Mouse (Mus musculus): ENCODE measurements around the gene Tpcn2.
A peak's percentile ranks its signal among the peaks of the same experiment; 100 is the strongest.

Tpcn2 gene

DNA sequence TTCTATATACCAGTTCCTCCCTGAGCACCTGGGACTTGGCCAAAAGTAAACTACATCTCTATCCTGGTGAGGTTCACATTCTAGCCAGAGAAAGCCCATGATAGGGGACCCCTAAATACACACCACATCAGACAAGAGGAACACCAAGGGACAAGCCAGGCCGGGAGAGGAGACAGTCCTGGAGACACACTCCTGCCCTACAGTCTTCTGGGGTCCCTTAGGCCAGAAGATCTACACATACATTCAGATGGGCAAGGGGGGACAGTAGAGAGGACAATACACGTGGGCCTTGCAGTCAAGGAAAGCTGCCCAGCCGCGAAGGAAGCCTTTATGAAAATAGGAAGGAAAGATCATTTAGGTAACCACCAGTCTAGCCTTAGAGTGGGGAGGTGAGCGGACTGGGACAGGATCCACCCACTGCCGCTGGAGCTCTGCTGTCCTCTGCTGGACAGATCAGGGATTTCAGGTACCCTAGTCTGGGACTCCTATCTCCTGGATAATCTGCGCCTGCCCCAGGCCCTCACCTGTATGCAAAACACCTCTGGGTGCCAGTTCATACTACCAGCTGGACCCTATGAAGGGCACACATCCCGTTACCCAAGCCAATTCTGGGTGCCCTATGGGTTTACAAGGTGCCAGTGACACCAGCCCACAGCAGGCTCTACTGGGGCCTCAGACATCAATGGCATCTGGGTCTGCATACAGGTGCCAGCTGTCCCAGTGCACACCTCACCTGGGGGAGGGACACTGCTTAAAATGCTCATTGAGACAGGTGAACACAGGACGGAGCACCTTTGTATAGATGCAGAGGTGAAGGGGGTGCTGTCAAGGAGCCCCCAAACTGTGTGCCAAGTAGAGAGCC, 40.7 kb downstream of the Tpcn2 start:
- DNase-seq (ENCODE audit: extremely low read depth, low read depth, low spot score), result no peak

DNA sequence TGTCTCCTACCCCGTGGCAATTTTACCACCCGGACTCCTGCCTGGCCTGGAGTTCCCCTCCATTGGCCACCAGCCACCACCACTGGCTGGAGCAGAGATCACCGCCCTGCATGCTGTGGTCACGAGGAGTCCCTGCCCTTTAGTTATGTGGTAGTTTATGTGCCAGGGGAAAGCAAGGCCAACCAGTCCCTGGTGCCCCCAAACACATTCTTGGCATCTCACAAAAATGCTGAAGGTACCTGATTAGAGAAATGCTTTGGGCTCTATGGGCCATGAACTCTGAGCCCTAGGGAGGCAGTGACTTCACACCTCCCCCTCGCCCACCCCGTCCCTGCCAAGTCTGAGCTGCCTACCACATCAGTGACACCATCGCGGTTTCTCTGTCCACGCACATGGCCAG, 41.8 kb downstream of the Tpcn2 start:
- DNase-seq (ENCODE audit: extremely low read depth, low read depth, low spot score), result no peak

DNA sequence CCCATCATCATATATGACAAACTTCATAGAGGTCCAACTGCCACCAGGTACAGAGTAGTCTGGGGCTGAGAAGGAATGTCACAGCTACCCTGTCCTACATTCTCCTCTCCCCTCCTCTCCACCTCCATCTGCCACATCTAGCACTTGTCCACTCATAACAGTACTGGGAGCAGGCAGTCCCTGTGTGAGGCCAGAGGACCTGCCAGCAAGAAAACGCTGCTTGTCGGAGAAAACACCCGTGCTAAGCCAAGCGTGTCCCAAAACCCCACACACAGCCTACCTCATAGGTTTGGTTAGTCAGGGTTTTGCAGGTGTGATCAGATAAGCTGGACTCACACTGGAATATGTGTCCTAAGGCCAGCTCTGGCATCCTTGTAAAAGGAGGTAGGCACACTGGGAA, 42.9 kb downstream of the Tpcn2 start:
- DNase-seq (ENCODE audit: extremely low read depth, low read depth, low spot score), result no peak

DNA sequence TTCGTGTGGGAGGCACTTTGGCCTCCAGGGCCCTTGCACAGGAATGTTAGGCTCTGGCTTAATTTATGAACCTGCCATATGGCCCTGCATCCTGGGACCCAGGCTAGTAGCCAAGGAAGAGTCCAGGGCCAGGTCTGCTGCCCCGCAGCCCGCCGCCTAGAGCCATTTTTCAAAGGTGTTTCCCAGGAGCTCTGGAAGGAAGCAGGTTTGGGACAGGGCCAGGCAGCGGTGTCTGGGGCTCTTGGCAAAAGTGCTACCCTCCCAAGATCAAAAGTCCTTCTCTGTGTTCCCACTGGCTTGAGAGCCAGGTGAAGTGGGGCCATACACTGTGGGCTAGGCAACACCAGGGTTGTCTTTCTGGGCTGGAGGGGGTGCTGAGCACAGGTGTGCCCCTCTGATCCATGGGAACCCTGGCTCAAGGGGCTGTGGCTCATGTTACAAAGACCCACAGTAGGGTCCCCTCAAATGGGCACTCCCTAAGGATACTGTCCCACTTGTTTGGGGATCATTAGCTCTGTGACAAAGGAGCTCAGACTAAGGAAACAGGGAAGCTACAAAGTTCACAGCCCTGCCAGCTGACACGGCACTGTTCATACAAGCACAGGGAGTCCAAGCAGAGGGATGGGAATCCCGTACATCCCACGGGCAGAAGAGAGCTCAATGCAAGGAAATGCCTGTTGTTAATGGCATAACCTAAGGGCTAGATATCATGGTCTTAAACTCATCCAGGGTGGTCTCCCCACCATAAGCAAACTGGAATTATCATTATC, 43.9 kb downstream of the Tpcn2 start:
- no peak for DNase-seq (ENCODE audit: extremely low read depth, low read depth, low spot score)

DNA sequence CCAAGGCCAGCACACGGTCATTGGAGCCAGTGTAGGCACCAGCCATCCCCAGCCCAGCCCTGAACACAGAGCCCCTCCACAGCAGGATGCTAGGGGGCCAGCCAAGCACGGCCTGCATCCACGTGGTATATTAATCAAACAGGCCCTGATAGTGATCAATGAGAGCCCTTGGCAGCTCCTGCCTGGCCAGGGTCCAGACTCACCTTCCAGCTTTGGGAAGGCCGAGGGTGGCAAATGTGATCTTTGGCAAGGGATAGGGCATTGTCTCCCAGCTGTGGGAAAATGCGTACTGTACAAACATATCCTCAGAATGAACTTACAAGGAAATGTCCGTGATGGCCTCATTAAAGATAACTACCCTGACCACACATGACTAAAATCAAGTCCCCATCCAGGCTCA, 44.7 kb downstream of the Tpcn2 start:
- peak; percentile 81 for DNase-seq (ENCODE audit: extremely low read depth, low read depth, low spot score)

DNA sequence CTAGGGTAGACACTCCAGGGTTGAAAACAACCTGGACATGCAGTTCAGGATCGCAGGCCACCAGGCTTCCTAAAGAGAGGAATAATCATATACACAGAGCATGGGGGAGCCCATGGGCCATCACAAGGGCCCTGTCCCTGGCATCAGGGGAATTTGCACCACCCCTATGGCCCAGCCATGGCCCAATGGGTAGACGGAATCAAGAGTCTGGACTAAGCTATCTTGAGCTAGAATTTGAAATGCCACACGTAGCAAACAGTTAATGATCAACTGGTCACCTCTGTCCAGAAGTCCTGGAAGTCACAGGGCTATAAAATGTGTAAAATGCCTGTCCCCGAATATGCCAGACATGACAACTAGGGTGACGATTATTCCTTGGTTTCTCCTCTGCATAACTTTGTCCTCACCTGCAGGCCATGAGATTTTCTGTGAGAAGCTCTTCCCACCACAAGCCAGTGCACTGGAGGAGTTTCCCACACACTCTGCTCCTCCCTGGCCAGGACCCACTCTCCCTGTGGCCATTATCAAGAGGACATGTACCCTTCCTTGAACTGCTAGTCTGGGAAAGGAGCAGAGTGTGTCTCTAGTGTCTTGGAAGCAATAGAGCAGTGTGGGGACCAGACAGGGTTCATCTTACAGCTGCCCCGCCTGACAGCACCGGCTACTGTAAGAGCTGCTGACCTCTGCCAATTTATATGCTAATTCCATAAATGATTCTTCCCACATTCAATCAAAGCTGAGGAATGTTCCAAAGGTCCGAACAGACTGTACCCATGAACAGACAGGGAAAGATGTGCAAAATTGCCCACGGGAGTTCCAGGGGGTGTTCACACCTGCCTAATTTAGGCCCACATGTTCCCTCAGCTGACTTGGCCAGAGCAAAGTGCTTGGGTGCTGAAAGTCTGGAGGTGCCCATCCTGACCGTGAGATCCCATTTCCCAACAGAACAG, 48.7 kb downstream of the Tpcn2 start:
- no peak for DNase-seq (ENCODE audit: extremely low read depth, low read depth, low spot score)

DNA sequence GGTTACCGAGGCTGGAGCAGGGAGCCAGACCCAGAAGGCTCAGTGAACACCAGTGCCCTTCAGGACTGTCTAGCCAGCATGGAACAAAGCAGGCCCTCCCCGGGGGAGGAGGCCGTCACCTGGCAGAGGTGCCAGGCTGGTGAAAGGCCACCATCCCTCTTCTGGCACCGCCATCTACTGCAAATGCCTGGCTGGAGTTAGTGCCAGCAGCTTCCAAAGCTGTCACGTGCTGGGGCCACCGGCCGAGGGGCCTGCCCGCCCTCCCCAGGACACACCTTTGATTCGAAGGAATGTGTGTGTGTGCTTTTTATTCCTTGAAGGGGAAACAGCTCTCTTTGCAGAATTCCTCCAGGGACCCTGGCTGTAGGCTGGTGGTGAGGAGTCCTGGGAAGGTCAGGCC, 52.2 kb downstream of the Tpcn2 start:
- peak; percentile 28 for DNase-seq (ENCODE audit: extremely low read depth, low read depth, low spot score)

DNA sequence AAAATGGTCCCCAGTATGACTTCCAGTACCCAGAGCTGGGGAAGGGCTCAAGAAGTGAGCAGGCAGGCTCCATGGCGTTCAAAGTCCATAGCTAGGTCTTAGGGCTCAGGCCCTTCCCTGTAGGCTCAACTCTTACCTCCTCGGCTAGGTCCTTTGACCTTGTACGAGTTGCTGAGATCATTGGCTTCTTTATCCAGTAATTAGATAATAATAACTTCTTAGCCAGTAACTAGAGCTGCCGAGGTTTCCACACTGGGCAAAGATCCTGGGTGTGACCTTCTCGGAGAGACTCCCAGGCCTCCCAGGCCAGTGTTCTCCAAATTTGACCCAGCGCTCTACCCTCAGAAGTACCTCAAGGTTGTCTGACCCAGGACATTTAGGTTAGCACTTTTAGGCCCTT, 57.2 kb downstream of the Tpcn2 start:
- no peak for DNase-seq (ENCODE audit: extremely low read depth, low read depth, low spot score)

DNA sequence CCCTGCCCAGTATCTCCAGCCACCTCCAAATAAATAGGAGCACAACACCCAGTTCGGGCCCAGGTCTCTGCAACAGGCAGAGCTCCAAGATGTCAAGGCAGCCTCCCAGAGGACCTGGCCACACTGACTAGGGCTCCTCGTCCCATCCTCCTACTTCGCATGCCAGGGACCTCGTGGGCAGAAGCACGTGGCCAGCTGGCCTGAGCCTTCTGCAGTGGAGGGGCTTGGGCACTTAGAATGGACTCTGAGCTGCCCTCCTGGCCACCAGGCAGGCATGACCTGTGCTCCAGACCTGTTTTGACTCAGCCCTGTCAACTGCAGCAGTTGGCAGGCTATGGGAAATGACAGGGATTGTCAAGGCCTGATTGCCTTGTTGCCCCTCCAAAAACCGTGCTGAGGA, 58.2 kb downstream of the Tpcn2 start:
- DNase-seq (ENCODE audit: extremely low read depth, low read depth, low spot score), result no peak

DNA sequence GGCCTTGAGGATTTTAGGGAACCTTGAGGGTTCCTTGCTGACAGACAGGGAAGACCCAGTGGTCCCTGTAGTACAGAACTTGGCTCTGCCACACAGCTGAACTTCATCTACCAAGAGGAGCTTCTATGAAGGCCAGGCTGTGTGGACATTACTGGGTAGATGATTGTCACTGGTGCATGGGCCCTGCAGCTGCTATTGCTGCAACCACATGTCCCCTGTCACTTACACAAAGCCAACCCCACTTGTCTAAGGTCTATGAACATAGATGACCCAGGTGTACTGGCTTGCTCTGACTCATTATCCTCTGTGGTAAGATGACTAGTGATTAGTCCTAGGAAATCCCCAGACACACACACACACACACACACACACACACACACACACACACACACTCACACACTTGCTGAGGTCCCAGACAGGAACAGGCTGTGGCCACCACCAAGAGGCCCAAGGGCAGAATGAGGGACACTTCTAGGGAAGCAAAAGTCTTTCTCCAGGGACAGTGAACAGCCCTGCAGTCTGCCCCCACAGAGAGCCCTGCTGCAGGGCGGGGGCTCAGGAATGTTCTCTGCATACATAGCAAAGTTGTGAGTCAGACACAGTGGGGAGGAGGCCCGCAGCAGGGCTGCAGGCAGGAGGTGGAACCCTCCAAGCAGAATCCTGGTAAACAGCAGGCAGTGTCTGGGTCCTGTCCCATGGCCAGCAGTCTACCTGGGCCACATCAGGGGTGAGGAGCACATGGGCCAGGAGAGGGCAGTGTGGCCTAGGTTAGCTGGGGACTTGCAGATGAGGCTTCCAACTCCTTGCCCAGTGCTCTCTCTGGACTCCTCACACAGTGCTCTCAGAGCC, 61.7 kb downstream of the Tpcn2 start:
- DNase-seq (ENCODE audit: extremely low read depth, low read depth, low spot score), result no peak

DNA sequence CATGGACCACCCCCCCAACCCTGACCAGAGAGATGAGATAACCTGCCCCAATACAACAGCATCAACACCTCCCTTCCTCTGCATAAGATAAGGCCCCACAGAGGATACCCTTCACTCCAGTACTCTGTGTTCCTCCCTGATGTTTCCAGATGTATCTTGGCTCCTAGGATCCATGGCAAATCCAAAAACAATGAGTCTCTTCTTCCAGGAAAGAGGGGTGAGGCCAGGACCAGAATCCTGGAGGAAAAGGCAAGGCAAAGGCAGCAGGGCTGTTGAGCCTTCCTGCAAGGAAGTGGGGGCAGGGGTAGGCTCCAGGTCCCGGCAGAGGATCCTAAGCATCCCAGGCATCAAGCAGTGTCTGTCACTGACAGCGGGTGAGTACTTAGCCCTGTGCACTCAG, 62.5 kb downstream of the Tpcn2 start:
- DNase-seq (ENCODE audit: extremely low read depth, low read depth, low spot score), result no peak

DNA sequence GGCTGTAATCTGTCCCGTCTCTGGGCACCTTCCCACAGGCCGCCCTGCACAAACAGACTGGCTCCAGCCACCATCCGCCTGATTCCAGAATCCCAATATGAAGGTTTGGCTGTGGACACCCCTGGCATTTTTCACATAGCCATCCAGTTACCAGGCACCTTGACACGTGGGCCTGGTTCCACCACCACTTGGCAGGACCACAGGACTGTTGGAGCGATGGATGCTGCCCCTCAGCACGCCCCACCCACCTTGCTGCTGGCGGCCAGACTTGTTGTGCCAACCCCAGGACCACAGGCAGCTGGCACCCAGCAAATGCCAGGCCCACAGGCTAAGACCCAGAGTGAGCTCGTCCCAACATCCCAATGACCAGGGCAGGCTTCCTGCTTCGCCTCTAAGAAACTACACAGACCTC, 64.4 kb downstream of the Tpcn2 start:
- no peak for DNase-seq (ENCODE audit: extremely low read depth, low read depth, low spot score)

DNA sequence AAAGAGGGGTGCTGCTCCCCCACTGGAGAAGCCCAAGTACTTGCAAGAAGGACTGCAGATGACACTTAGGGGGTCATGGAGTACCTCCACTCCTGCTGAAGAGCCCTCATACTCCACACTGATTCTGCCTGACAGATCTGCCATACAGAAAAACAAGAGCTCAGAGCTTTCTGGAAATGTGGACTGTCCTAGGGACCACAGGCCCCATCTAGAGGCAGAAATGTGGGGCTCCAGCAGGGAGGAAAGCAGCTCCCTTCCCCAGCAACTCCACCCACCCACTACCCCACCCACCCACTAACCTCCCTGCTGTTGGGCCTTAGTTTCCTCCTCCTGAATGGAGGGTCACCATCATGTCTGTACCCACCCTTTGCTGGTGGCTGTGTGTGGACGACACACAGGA, 67.2 kb downstream of the Tpcn2 start:
- DNase-seq (ENCODE audit: extremely low read depth, low read depth, low spot score), result no peak

DNA sequence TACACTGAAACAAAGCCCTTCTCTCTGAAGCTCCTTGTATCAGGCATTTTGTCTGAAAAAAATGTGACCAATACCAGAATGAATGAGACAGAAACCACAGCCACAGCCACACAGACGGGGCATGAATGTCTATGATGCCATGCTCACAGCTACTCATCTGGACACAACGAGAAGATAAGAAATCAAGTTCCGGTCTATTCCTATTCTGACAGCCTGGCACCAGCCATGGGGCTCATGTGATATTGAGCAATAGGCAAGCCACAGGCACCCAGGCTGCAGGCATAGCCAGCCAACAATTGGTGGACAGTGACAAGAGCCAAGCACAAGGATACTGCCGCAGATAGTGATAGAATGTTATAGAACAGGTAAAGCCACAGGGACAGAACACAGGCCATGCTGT, 68.3 kb downstream of the Tpcn2 start:
- DNase-seq (ENCODE audit: extremely low read depth, low read depth, low spot score), result no peak

DNA sequence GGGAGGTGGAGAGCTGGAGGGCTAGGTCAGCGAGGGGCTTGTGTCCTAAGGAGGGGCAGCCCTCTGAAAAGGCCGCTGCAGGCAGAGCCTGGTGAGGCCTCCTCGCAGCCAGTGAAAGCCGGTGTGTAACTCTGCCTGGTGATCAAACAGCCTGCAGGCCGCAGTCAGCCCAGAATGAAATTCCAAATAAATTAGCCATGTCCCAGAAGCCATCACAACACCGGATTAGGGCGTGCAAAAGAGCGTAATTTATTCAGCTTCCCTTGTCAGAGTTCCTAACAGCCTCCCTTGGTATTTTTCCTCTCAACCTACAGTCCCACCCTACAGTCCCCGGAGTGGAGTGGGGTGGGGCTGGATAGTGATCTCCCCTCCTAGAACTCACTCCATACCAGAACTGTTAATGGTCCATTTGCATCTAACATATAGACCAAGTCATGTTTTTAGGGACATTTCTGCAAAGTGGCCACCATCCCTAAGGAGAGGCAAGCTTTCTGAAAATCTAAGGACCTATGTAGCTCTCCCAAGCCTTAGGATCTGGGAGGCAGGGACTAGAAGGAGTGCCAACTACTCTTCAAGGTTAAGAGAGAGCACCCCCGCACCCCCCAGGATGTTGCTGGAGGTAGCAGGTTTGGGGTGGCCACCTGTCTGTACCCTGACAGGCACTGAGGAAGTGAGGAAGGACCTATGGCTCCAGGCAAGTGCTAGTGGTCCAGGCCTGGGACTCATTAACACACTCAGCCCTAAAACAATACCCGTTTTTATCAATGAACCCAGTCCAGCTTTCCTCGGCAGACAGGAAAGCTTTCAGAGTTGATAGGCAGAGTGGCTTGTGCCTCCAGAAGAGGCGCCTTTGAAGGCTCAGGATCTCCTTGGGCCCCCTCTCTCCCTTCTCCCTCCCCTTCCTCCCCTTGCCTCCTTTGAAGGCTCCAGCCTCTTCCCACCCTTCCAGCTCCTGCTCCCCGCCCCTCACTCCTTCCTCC, 71.8 kb downstream of the Tpcn2 start:
- no peak for DNase-seq (ENCODE audit: extremely low read depth, low read depth, low spot score)

DNA sequence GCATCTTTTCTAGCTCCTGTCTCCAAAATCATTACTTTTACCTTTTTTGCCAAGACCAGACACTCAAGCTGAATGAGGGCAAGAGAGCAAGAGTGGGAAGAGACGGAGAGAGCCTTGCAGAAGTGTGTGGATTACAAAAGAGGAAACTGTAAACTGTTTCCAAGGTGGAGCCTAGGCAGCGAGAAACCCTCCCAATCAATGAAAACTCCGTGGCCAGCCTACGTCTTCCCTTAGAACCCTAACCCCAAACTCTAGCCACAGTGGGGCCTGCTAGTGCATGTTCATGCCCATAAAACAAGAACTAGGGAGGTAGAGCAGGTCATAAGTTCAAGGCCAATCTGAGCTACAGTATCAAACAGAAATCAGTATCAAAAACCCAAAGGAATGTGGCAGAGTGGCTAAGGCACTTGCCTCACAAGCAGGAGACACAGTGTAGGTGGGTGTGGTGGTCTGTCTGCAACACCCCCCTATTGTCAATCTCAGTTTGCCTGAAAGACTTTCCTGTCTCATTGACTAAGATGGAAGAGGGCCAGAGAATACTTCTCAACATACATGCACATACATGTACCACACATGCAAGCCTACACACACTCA, 73.2 kb downstream of the Tpcn2 start:
- DNase-seq (ENCODE audit: extremely low read depth, low read depth, low spot score), result no peak

DNA sequence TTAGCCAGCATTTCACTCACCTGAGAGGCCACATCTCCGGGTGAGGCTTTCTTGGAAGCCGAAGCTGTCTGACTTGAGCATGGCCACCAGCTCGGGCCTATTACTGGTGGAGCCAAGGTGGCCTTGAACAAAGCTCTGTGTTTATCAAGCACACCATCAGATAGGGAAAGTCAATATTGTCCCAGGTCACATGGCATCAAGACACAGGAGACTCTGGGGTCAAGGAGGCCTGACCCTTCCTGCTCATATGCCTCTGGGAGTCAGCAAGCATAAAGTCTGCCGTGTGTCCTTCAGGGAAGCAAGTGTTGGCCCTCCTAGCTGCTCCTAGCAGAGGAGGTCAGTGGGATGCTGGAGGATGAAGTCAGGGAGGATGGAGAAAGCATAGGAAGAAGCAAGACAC, 75.8 kb downstream of the Tpcn2 start, which contains the start of gene 1810010D01Rik:
1810010D01Rik (minus strand) TSS at position 114 of the 400 bp plus-strand sequence.
- no peak for DNase-seq (ENCODE audit: extremely low read depth, low read depth, low spot score)

DNA sequence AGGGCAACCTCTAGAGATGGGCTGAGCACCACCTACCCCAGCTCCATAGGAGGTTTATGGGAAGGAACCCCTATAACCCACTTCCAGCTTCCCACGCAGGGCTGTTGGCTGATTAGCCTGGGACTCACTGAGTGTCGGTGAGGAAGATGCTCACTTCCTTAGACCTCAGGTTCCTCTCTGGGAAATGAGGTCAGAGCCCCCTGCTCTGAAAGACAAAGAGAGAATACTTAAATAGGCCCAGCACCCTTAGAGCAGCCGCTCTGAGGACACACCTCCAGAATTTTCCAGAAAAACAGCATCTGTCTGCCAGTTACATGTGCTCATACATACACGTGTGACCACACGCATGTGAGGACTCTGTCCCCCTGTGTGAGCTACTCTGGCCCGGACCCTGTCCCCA, 77.0 kb downstream of the Tpcn2 start:
- no peak for DNase-seq (ENCODE audit: extremely low read depth, low read depth, low spot score)

Measured in fat pad, adult 2 months (tissue).